Mouse (Mus musculus): ENCODE measurements around the gene Oxsr1.

DNA sequence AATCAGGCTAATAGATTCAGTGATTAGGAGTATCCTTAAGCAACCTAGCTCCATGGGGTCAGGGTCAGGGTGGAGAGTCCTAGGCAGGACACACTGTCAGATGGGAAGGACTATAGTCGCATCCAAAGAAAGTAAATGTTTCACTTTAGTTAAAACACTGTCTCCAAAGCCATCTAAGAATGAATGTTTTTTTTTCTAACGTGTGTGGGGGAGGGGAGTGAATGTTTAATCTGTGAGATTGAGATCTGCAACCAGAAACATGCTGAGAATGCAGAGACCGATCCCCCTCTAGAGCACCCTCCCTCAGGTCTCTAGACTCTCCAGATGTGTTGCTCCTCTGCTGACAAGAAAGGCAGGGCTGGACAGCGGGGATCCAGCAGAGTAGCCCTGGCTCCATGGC lies 115.1 kb downstream of the Oxsr1 start:
- TF ChIP-seq CTCF (IDR thresholded peaks at IDR 0.05; ENCODE audit: borderline replicate concordance, extremely low read depth, insufficient read depth, insufficient read length) (no peak), POLR2A (IDR thresholded peaks at IDR 0.05; ENCODE audit: borderline replicate concordance, extremely low read depth, insufficient read depth, insufficient read length, poor library complexity, severe bottlenecking) (no peak)

All from brain, embryonic 14.5 days (tissue).